Mouse (Mus musculus) lung, postnatal 0 days (tissue): ENCODE results near the gene Csf2. TPM values are rescaled to one million over a fixed set of nuclear protein-coding genes. Genes with fewer than 3 reads are reported as not detected.

Source experiments
- ATAC-seq: fragments of 200-750 bp; cut with Nextera tagmentation; 2 replicates; pipeline ENCODE4 v1.8.0; 2017; ENCODE audit warnings: moderate library complexity
- DNase-seq: peaks from one replicate; pipeline ENCODE4 v3.0.0-alpha.2; 2016; ENCODE audit warnings: low spot score
- H3K27ac ChIP-seq: fragments of 300-500 bp; sonication (generic); 2 replicates; pipeline ENCODE4 v1.5.1; 2014; ENCODE audit warnings: antibody characterized with exemption, mild to moderate bottlenecking, low read length, mixed read lengths
- H3K27me3 ChIP-seq: fragments of 300-500 bp; sonication (generic); replicated peaks from 2 replicates; pipeline ENCODE4 v1.6.1; 2014; ENCODE audit warnings: low read length, mixed read lengths; ENCODE audit not compliant: insufficient read depth
- H3K36me3 ChIP-seq: fragments of 300-500 bp; sonication (generic); 2 replicates; pipeline ENCODE4 v1.6.1; 2014; ENCODE audit warnings: low read length, mixed read lengths; ENCODE audit not compliant: insufficient read depth
- H3K4me1 ChIP-seq: fragments of 300-500 bp; sonication (generic); 2 replicates; pipeline ENCODE4 v1.6.1; 2014; ENCODE audit warnings: antibody characterized with exemption, low read depth, low read length, mixed read lengths; ENCODE audit not compliant: insufficient read depth
- H3K4me2 ChIP-seq: fragments of 300-500 bp; sonication (generic); replicated peaks from 2 replicates; pipeline ENCODE4 v1.6.1; 2014; ENCODE audit warnings: low read depth, mild to moderate bottlenecking, low read length, moderate library complexity, mixed read lengths
- H3K4me3 ChIP-seq: fragments of 300-500 bp; sonication (generic); 2 replicates; pipeline ENCODE4 v1.5.1; 2014; ENCODE audit warnings: low read depth, low read length
- H3K9ac ChIP-seq: fragments of 300-500 bp; sonication (generic); replicated peaks from 2 replicates; pipeline ENCODE4 v1.6.1; 2014; ENCODE audit warnings: low read depth, mild to moderate bottlenecking
- H3K9me3 ChIP-seq: fragments of 300-500 bp; sonication (generic); 2 replicates; pipeline ENCODE4 v1.6.1; 2016; ENCODE audit warnings: low read length, mixed read lengths
- CTCF ChIP-seq: IDR thresholded peaks from 2 replicates; pipeline ENCODE4 v1.5.1; 2016; ENCODE audit warnings: antibody characterized with exemption, mild to moderate bottlenecking
- EP300 ChIP-seq: IDR thresholded peaks from 2 replicates; pipeline ENCODE4 v1.6.1; 2016; ENCODE audit warnings: antibody characterized with exemption, mild to moderate bottlenecking, control low read depth
- WGBS: fragments of 180-500 bp; shearing (Covaris S2); extraction: QIAGEN DNeasy Blood & Tissue Kit; methylation state at CpG from one replicate; pipeline ENCODE4 v1.1.7; 2014; 5-methylcytosine and 5-hydroxymethylcytosine counted together
- polyA plus RNA-seq: library from polyadenylated mRNA; unstranded; fragments of >200 nt; fragmentation: Nextera tagmentation; extraction: Ambion mirVana; gene quantifications from 2 replicates; pipeline ENCODE4 v1.2.1, GENCODE M21; 2015

The Csf2 gene
- polyA plus RNA-seq, 1 experiment from 2014 or later, result 16.9 TPM

GRCm38 (mm10) chr11:54263405-54264031 lies 14.1 kb upstream of the Csf2 start:
- no peaks in the 10 kb centered on the region for H3K4me1 ChIP-seq
- no peak for ATAC-seq
- H3K9ac ChIP-seq, result no peak overlapping the region
- no peak for DNase-seq
- H3K9me3 ChIP-seq, result no peaks in the 10 kb centered on the region
- H3K36me3 ChIP-seq, result no peaks in the 10 kb centered on the region
- no peaks in the 10 kb centered on the region for H3K27me3 ChIP-seq
- WGBS, result 8% methylated on average over 1 of the region's 1 CpGs
- H3K4me2 ChIP-seq, result no peak overlapping the region
- no peak for TF ChIP-seq EP300
- peak; percentile 33 for TF ChIP-seq CTCF
- H3K27ac ChIP-seq, result no peak overlapping the region
- H3K4me3 ChIP-seq, result no peak overlapping the region

GRCm38 (mm10) chr11:54256624-54257376 lies 7.3 kb upstream of the Csf2 start:
- TF ChIP-seq EP300, result no peak
- peak; percentile 91 for TF ChIP-seq CTCF
- peak; percentile 81 for DNase-seq
- Histone ChIP-seq H3K4me2 (no peak overlapping the region), H3K4me1 (no peaks in the 10 kb centered on the region; the same call in 1 of the 2 replicates), H3K4me3 (no peak overlapping the region), H3K9me3 (no peaks in the 10 kb centered on the region), H3K27ac (no peak overlapping the region), H3K36me3 (no peaks in the 10 kb centered on the region), H3K27me3 (no peaks in the 10 kb centered on the region), H3K9ac (no peak overlapping the region)
- peak; percentile 77 for ATAC-seq
- WGBS, result 58% methylated on average over 3 of the region's 3 CpGs

- H3K9me3 ChIP-seq, result no peaks in the 10 kb centered on the region
- TF ChIP-seq EP300 (no peak), CTCF (peak; percentile 66)
- no peaks in the 10 kb centered on the region for H3K27me3 ChIP-seq
- H3K4me3 ChIP-seq, result no peak overlapping the region
- ATAC-seq (no peak), DNase-seq (peak; percentile 36)
- no peaks in the 10 kb centered on the region; the same call in 1 of the 2 replicates for H3K4me1 ChIP-seq
- no peaks in the 10 kb centered on the region for H3K36me3 ChIP-seq
- WGBS, result 32% methylated on average over 4 of the region's 4 CpGs
- no peak overlapping the region for H3K4me2 ChIP-seq
- no peak overlapping the region for H3K27ac ChIP-seq
- H3K9ac ChIP-seq, result no peak overlapping the region
These were observed 4.6 kb upstream of the Csf2 start for GRCm38 (mm10) chr11:54254114-54254513.

- Histone ChIP-seq H3K36me3 (no peaks in the 10 kb centered on the region), H3K4me3 (no peak overlapping the region), H3K27me3 (no peaks in the 10 kb centered on the region), H3K27ac (peak overlapping the region; percentile 52; the same call in 1 of the 2 replicates), H3K9me3 (no peaks in the 10 kb centered on the region), H3K9ac (no peak overlapping the region), H3K4me1 (no peaks in the 10 kb centered on the region; the same call in 1 of the 2 replicates), H3K4me2 (no peak overlapping the region)
- DNase-seq, result peak; percentile 86
- ATAC-seq, result peak; percentile 82
- TF ChIP-seq CTCF (no peak), EP300 (peak; percentile 81)
- 72% methylated on average over 11 of the region's 11 CpGs for WGBS
These were observed 1.1 kb upstream of the Csf2 start for GRCm38 (mm10) chr11:54250575-54250974.

GRCm38 (mm10) chr11:54249748-54250147 lies 281 bp upstream of the Csf2 start:
- Histone ChIP-seq H3K36me3 (no peaks in the 10 kb centered on the region), H3K4me1 (no peaks in the 10 kb centered on the region; the same call in 1 of the 2 replicates), H3K4me3 (no peak overlapping the region), H3K9me3 (no peaks in the 10 kb centered on the region), H3K27me3 (no peaks in the 10 kb centered on the region), H3K9ac (no peak overlapping the region), H3K27ac (peak overlapping the region; percentile 60), H3K4me2 (no peak overlapping the region)
- peak; percentile 55 for DNase-seq
- ATAC-seq, result peak; percentile 53
- 42% methylated on average over 3 of the region's 3 CpGs for WGBS
- no peak for TF ChIP-seq EP300
- TF ChIP-seq CTCF, result no peak

GRCm38 (mm10) chr11:54247251-54247950 lies 2.1 kb downstream of the Csf2 start:
- 46% methylated on average over 10 of the region's 10 CpGs for WGBS

More at GRCm38 (mm10) chr11:54247251-54247950, 2.1 kb downstream of the Csf2 start:
- DNase-seq (peak; percentile 74), ATAC-seq (peak; percentile 44)
- Histone ChIP-seq H3K9me3 (no peaks in the 10 kb centered on the region), H3K4me3 (no peak overlapping the region), H3K9ac (no peak overlapping the region), H3K27me3 (no peaks in the 10 kb centered on the region), H3K4me1 (no peaks in the 10 kb centered on the region; the same call in 1 of the 2 replicates), H3K4me2 (no peak overlapping the region), H3K27ac (peak overlapping the region; percentile 51), H3K36me3 (no peaks in the 10 kb centered on the region)
- TF ChIP-seq EP300, result peak; percentile 42; the same call in 1 of the 2 replicates
- no peak for TF ChIP-seq CTCF
